Mouse (Mus musculus) adrenal gland, adult 2 months (tissue): ENCODE measurements around the gene Gm6676. TPM values are rescaled to one million over a fixed set of nuclear protein-coding genes. Genes with fewer than 3 reads are reported as not detected.
A peak's percentile ranks its signal among the peaks of the same experiment; 100 is the strongest.
"Not testable (repeated sequence)": the region's sequence is repeated elsewhere in the genome, so short reads cannot be mapped to it uniquely, and the experiment has no call there.

Experiments
- DNase-seq: peaks from one replicate; pipeline ENCODE4 v3.0.0; 2021
- long read RNA-seq: library from polyadenylated mRNA; stranded (forward); transcript quantifications from one replicate; pipeline ENCODE4 v2.0.0, GENCODE M21; 2021
- polyA plus RNA-seq: library from polyadenylated mRNA; depleted of rRNA; stranded (reverse); fragments of >200 nt; gene quantifications from 2 replicates; pipeline ENCODE4 v1.2.3, GENCODE M21; 2012; rRNA removed
- total RNA-seq, 2 experiments: library from RNA; stranded (reverse); gene quantifications; 2 replicates each; pipeline ENCODE4 v1.2.3; 2021

Gm6676 gene
- total RNA-seq: not detected
- not detected in 2 replicates for polyA plus RNA-seq
- long read RNA-seq: 0 reads

GRCm38 (mm10) chr14:7125312-7125711, at the start of gene Gm6676:
TSS of gene Gm6676 (minus strand) at chr14:7125412.
- DNase-seq: not testable (repeated sequence)

- DNase-seq: peak; percentile 5
Measured at GRCm38 (mm10) chr14:7174483-7174971, 49.3 kb upstream of the Gm6676 start, which contains the start of gene Gm3512. TSS of gene Gm3512 (minus strand) at chr14:7174533.

- DNase-seq: peak; percentile 4
Measured at GRCm38 (mm10) chr14:7105124-7105802, 19.9 kb downstream of the Gm6676 start.

- not testable (repeated sequence) for DNase-seq
Measured at GRCm38 (mm10) chr14:7100521-7100920, 24.7 kb downstream of the Gm6676 start, which contains the start of gene Gm3696. TSS of gene Gm3696 (minus strand) at chr14:7100621.

Other genes with a start within 250 kb of the Gm6676 start
- not detected for gene Gm3667, start 235.4 kb downstream of the Gm6676 start, total RNA-seq
- gene Gm3667, start 235.4 kb downstream of the Gm6676 start, polyA plus RNA-seq: not detected in 2 replicates
- not detected for gene Gm6356, start 151.6 kb downstream of the Gm6676 start, total RNA-seq
- gene Gm6356, start 151.6 kb downstream of the Gm6676 start, polyA plus RNA-seq: not detected in 2 replicates
- not detected for gene Gm10406, start 98.0 kb downstream of the Gm6676 start, total RNA-seq
- gene Gm10406, start 98.0 kb downstream of the Gm6676 start, polyA plus RNA-seq: not detected in 2 replicates
- not detected for gene Gm3685, start 80.4 kb downstream of the Gm6676 start, total RNA-seq
- gene Gm3685, start 80.4 kb downstream of the Gm6676 start, polyA plus RNA-seq: not detected in 2 replicates
- under 1 TPM; 0.21 to 0.26 TPM for gene Gm3696, start 24.8 kb downstream of the Gm6676 start, total RNA-seq
- not detected in 2 replicates for gene Gm3696, start 24.8 kb downstream of the Gm6676 start, polyA plus RNA-seq
- under 1 TPM; 0.20 to 0.69 TPM for gene Gm3512, start 49.1 kb upstream of the Gm6676 start, total RNA-seq
- gene Gm3512, start 49.1 kb upstream of the Gm6676 start, polyA plus RNA-seq: not detected in 2 replicates
- gene Gm16434, start 69.1 kb upstream of the Gm6676 start, total RNA-seq: not detected
- not detected in 2 replicates for gene Gm16434, start 69.1 kb upstream of the Gm6676 start, polyA plus RNA-seq
- not detected for gene Gm3727, start 139.3 kb upstream of the Gm6676 start, total RNA-seq
- not detected in 2 replicates for gene Gm3727, start 139.3 kb upstream of the Gm6676 start, polyA plus RNA-seq
- gene Gm3739, start 189.6 kb upstream of the Gm6676 start, total RNA-seq: not detected
- not detected in 2 replicates for gene Gm3739, start 189.6 kb upstream of the Gm6676 start, polyA plus RNA-seq
- gene Gm5797, start 207.0 kb upstream of the Gm6676 start, total RNA-seq: not detected
- not detected in 2 replicates for gene Gm5797, start 207.0 kb upstream of the Gm6676 start, polyA plus RNA-seq
- gene Gm8374, start 239.7 kb upstream of the Gm6676 start, total RNA-seq: not detected
- gene Gm8374, start 239.7 kb upstream of the Gm6676 start, polyA plus RNA-seq: not detected in 2 replicates